Mouse (Mus musculus) testis, adult 2 months (tissue): ENCODE results near the gene Neurl4. TPM values are rescaled to one million over a fixed set of nuclear protein-coding genes. Genes with fewer than 3 reads are reported as not detected.

Experiments used
- H3K27ac ChIP-seq: fragments of 200-500 bp; 2 replicates; pipeline ENCODE4 v1.5.1; 2012; ENCODE audit warnings: low read depth, low read length; ENCODE audit not compliant: control insufficient read depth, insufficient read depth
- H3K27me3 ChIP-seq: fragments of 200-500 bp; 2 replicates; pipeline ENCODE4 v1.6.1; 2012; ENCODE audit warnings: mild to moderate bottlenecking, low read length, moderate library complexity; ENCODE audit not compliant: control insufficient read depth, insufficient read depth
- H3K36me3 ChIP-seq: fragments of 200-500 bp; 2 replicates; pipeline ENCODE4 v1.6.1; 2012; ENCODE audit warnings: mild to moderate bottlenecking, low read length; ENCODE audit not compliant: control insufficient read depth, insufficient read depth
- H3K4me1 ChIP-seq: fragments of 200-500 bp; 2 replicates; pipeline ENCODE4 v1.6.1; 2012; ENCODE audit warnings: low read length; ENCODE audit not compliant: control insufficient read depth, insufficient read depth
- H3K4me3 ChIP-seq: fragments of 200-500 bp; 2 replicates; pipeline ENCODE4 v1.5.1; 2012; ENCODE audit warnings: low read depth, mild to moderate bottlenecking, low read length, moderate library complexity, mixed read lengths; ENCODE audit not compliant: control insufficient read depth
- CTCF ChIP-seq: fragments of 200-500 bp; IDR thresholded peaks from 2 replicates; pipeline ENCODE4 v1.5.1; 2012; ENCODE audit warnings: low read depth, mild to moderate bottlenecking, inconsistent platforms, low read length, moderate library complexity; ENCODE audit not compliant: control insufficient read depth, insufficient read depth, insufficient replicate concordance
- POLR2A ChIP-seq: fragments of 200-500 bp; IDR thresholded peaks from 2 replicates; pipeline ENCODE4 v1.6.1; 2012; ENCODE audit warnings: low read depth, mild to moderate bottlenecking, inconsistent platforms, low read length, moderate library complexity; ENCODE audit not compliant: control insufficient read depth
- polyA plus RNA-seq: library from polyadenylated mRNA; depleted of rRNA; stranded (reverse); fragments of >200 nt; gene quantifications from 2 replicates; pipeline ENCODE4 v1.2.3, GENCODE M21; 2012

The Neurl4 gene
- polyA plus RNA-seq, 1 experiment: 57.7 TPM

DNA sequence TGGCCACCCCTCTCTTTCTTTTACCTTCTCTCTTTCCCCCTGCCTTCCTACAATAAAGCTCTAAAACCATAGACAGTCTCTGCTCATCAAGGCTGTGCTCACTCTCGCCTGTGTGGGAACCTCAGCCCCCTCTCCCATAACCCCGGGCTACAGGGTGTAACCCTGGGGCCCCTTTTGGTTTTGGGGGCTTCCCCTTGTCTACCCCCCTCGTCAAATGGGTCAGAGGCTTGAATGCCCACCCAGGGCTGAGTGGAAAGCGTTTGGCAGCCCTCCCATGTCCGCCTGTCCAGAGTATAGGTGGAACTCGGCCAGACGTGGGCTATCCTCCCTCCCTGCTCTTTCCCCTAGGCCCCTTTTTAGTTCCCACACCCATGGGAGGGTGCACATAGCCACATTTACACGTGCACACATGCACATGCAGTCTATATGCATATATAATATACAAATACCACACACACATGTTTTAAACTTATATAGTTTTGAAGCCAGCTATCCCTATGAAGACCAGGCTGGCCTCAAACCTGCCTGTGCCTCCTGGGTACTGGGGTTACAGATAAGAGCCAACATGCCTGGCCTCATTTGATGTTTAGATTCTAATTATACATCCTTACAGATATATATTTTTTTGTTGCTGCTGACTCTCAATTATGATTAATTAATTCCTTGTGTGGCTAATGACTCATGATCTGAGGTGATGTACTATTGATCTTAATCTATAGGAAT is 36.6 kb upstream of the Neurl4 start:
- no peak overlapping the region for H3K27ac ChIP-seq

GRCm38 (mm10) chr11:69865561-69865960 is 35.3 kb upstream of the Neurl4 start:
- Histone ChIP-seq H3K27me3 (no peaks in the 10 kb centered on the region), H3K36me3 (no peaks in the 10 kb centered on the region), H3K4me1 (no peaks in the 10 kb centered on the region), H3K4me3 (no peak overlapping the region), H3K27ac (no peak overlapping the region)
- TF ChIP-seq POLR2A (no peak), CTCF (no peak)

More for the DNA sequence above, 36.6 kb upstream of the Neurl4 start:
- Histone ChIP-seq H3K4me1 (no peaks in the 10 kb centered on the region), H3K27me3 (no peaks in the 10 kb centered on the region), H3K4me3 (no peak overlapping the region), H3K36me3 (no peaks in the 10 kb centered on the region)
- no peak for TF ChIP-seq CTCF
- no peak for TF ChIP-seq POLR2A

DNA sequence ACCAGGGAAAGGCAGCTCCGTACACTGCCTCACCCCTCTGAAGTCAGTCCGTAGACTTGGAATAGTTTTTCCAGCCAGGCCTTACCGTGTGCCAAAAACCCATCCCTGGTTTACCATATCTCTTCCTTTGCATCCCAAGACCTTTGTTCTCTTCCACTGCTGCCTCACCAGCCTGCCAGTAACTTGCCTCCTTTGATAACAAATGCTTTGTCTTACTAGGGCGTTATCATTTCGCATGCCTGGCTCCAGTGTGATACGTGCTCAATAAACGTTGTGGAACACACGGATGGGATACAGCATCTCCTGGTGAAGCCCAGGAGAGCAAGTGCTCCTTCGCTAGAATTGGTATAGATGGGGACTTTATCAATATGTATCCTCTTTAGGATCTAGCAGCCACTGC is 33.5 kb upstream of the Neurl4 start:
- Histone ChIP-seq H3K27ac (no peak overlapping the region), H3K4me3 (no peak overlapping the region), H3K27me3 (no peaks in the 10 kb centered on the region), H3K4me1 (no peaks in the 10 kb centered on the region), H3K36me3 (no peaks in the 10 kb centered on the region)
- TF ChIP-seq POLR2A (no peak), CTCF (no peak)

- Histone ChIP-seq H3K4me1 (no peaks in the 10 kb centered on the region), H3K4me3 (no peak overlapping the region), H3K27me3 (no peaks in the 10 kb centered on the region), H3K36me3 (no peaks in the 10 kb centered on the region), H3K27ac (no peak overlapping the region)
- TF ChIP-seq POLR2A: no peak
- no peak for TF ChIP-seq CTCF
Observed at GRCm38 (mm10) chr11:69870289-69871069, 30.4 kb upstream of the Neurl4 start.

DNA sequence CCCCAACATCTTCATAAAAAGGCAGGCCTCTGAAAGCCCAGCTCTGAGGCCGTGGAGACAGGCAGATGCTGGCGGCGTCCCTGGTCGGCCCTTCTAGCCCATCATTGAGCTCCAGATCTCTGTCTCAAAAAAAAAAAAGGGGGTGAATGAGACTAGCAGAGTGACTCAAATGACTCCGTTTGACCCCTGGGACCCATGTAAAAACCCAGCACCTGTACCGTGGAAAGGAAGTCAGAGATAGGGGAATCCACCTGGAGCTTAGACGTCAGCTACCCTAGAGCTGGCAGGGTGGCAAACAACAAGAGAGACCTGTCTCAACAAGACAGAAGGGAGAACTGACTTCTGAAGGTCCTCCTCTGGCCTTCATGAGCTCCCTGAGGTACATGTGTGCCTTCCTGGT is 29.1 kb upstream of the Neurl4 start:
- no peaks in the 10 kb centered on the region for H3K27me3 ChIP-seq
- H3K36me3 ChIP-seq: no peaks in the 10 kb centered on the region
- H3K4me1 ChIP-seq: peaks cover 7% of the 10 kb centered on the region
- TF ChIP-seq POLR2A (no peak), CTCF (no peak)
- H3K27ac ChIP-seq: no peak overlapping the region
- no peak overlapping the region for H3K4me3 ChIP-seq

GRCm38 (mm10) chr11:69872451-69872850 is 28.4 kb upstream of the Neurl4 start:
- Histone ChIP-seq H3K27ac (no peak overlapping the region), H3K4me1 (peaks cover 10% of the 10 kb centered on the region), H3K4me3 (no peak overlapping the region), H3K27me3 (no peaks in the 10 kb centered on the region), H3K36me3 (no peaks in the 10 kb centered on the region)
- TF ChIP-seq CTCF (no peak), POLR2A (no peak)

- Histone ChIP-seq H3K4me3 (peak overlapping the region; percentile 81), H3K4me1 (peaks cover 26% of the 10 kb centered on the region), H3K27ac (no peak overlapping the region), H3K36me3 (no peaks in the 10 kb centered on the region), H3K27me3 (no peaks in the 10 kb centered on the region)
- TF ChIP-seq CTCF (no peak), POLR2A (no peak)
Observed at GRCm38 (mm10) chr11:69876186-69876585, 24.7 kb upstream of the Neurl4 start.
